Mouse (Mus musculus) liver, embryonic 14.5 days (tissue): ENCODE results near the gene Adamtsl5. TPM values are rescaled to one million over a fixed set of nuclear protein-coding genes. Genes with fewer than 3 reads are reported as not detected.

Source experiments
- ATAC-seq: fragments of 200-750 bp; cut with Nextera tagmentation; 2 replicates; pipeline ENCODE4 v1.8.0; 2017; ENCODE audit warnings: moderate number of reproducible peaks, mild to moderate bottlenecking, moderate library complexity; ENCODE audit not compliant: insufficient read depth
- DNase-seq, 3 experiments: peaks; one replicate each; pipeline ENCODE4 v3.0.0-alpha.2; 2012 to 2013; ENCODE audit warnings: low read depth in 3 of 3, low spot score in 3 of 3
- H3K27ac ChIP-seq: fragments of 300-500 bp; sonication (generic); 2 replicates; pipeline ENCODE4 v1.5.1; 2014; ENCODE audit warnings: moderate library complexity, mild to moderate bottlenecking, control low read depth, inconsistent platforms
- H3K27me3 ChIP-seq: fragments of 300-500 bp; sonication (generic); 2 replicates; pipeline ENCODE4 v1.6.1; 2014; ENCODE audit warnings: mild to moderate bottlenecking, low read length, moderate library complexity; ENCODE audit not compliant: control insufficient read depth, insufficient read depth
- H3K36me3 ChIP-seq: fragments of 300-500 bp; sonication (generic); replicated peaks from 2 replicates; pipeline ENCODE4 v1.6.1; 2014; ENCODE audit warnings: low read depth; ENCODE audit not compliant: control insufficient read depth, insufficient read depth
- H3K4me1 ChIP-seq, 2 experiments: fragments of 200-500 bp in 1 of 2; fragments of 300-500 bp in 1 of 2; sonication (generic) in 1 of 2; replicated peaks; 2 replicates each; pipeline ENCODE4 v1.6.1; 2012 to 2014; ENCODE audit warnings: antibody characterized with exemption in 1 of 2, inconsistent platforms in 1 of 2, low read length in 1 of 2; ENCODE audit not compliant: control insufficient read depth in 2 of 2, insufficient read depth in 2 of 2
- H3K4me2 ChIP-seq: fragments of 300-500 bp; sonication (generic); 2 replicates; pipeline ENCODE4 v1.6.1; 2014; ENCODE audit warnings: low read depth, mild to moderate bottlenecking, control low read depth, moderate library complexity
- H3K4me3 ChIP-seq, 2 experiments: fragments of 200-500 bp in 1 of 2; fragments of 300-500 bp in 1 of 2; sonication (generic) in 1 of 2; 2 replicates each; pipeline ENCODE4 v1.5.1; 2012 to 2014; ENCODE audit warnings: low read depth in 2 of 2, low read length in 2 of 2, mild to moderate bottlenecking in 2 of 2, control low read depth in 1 of 2, inconsistent platforms in 1 of 2, moderate library complexity in 1 of 2; ENCODE audit not compliant: insufficient read depth in 1 of 2
- H3K9ac ChIP-seq: fragments of 300-500 bp; sonication (generic); replicated peaks from 2 replicates; pipeline ENCODE4 v1.6.1; 2014; ENCODE audit warnings: mild to moderate bottlenecking, control low read depth, moderate library complexity
- H3K9me3 ChIP-seq: fragments of 300-500 bp; sonication (generic); 2 replicates; pipeline ENCODE4 v1.6.1; 2016; ENCODE audit warnings: low read length, mixed read lengths; ENCODE audit not compliant: control insufficient read depth
- CTCF ChIP-seq: IDR thresholded peaks from 2 replicates; pipeline ENCODE4 v1.5.1; 2016; ENCODE audit warnings: antibody characterized with exemption, low read depth, control low read depth
- EP300 ChIP-seq: IDR thresholded peaks from 2 replicates; pipeline ENCODE4 v1.6.1; 2016; ENCODE audit warnings: antibody characterized with exemption, low read depth
- WGBS: fragments of 180-500 bp; shearing (Covaris S2); extraction: QIAGEN DNeasy Blood & Tissue Kit; methylation state at CpG from one replicate; pipeline ENCODE4 v1.1.7; 2014; ENCODE audit not compliant: insufficient replicate concordance; 5-methylcytosine and 5-hydroxymethylcytosine counted together
- polyA plus RNA-seq, 2 experiments: library from polyadenylated mRNA; depleted of rRNA in 1 of 2; stranded (reverse) in 1 of 2; unstranded in 1 of 2; fragments of >200 nt; fragmentation: Nextera tagmentation in 1 of 2; extraction: Ambion mirVana in 1 of 2; gene quantifications; 2 replicates each; pipeline versions ENCODE4 v1.2.1 to v1.2.3; 2012 to 2014

Gene Adamtsl5
- polyA plus RNA-seq, 2 experiments = 1.3 to 1.9 TPM

- Histone ChIP-seq H3K27me3 (peaks cover 83% of the 10 kb centered on the region), H3K27ac (no peak overlapping the region), H3K4me1 (no peaks in the 10 kb centered on the region), H3K9me3 (no peaks in the 10 kb centered on the region), H3K4me3 (no peak overlapping the region), H3K36me3 (no peaks in the 10 kb centered on the region), H3K9ac (no peak overlapping the region), H3K4me2 (no peak overlapping the region)
- ATAC-seq (no peak), DNase-seq (no peak)
- WGBS = 55% methylated on average over 10 of the region's 10 CpGs
- TF ChIP-seq CTCF (no peak), EP300 (no peak)
Measured at GRCm38 (mm10) chr10:80301256-80302081, 46.7 kb downstream of the Adamtsl5 start.

- WGBS = 28% methylated on average over 11 of the region's 11 CpGs
- H3K9ac ChIP-seq = no peak overlapping the region
- no peak overlapping the region for H3K4me3 ChIP-seq
- H3K36me3 ChIP-seq = no peaks in the 10 kb centered on the region
- ATAC-seq = no peak
- no peak for DNase-seq
- peaks cover 2 to 4% of the 10 kb centered on the region in 2 experiments; a peak in 2 of 4 replicates for H3K4me1 ChIP-seq
- no peaks in the 10 kb centered on the region for H3K9me3 ChIP-seq
- H3K27ac ChIP-seq = no peak overlapping the region
- no peak overlapping the region for H3K4me2 ChIP-seq
- no peak for TF ChIP-seq CTCF
- TF ChIP-seq EP300 = no peak
- H3K27me3 ChIP-seq = peaks cover 79% of the 10 kb centered on the region
Measured at GRCm38 (mm10) chr10:80300672-80301181, 47.5 kb downstream of the Adamtsl5 start.

- peaks cover 70% of the 10 kb centered on the region for H3K27me3 ChIP-seq
- no peak overlapping the region for H3K4me3 ChIP-seq
- no peak for DNase-seq
- H3K4me2 ChIP-seq = no peak overlapping the region
- WGBS = 40% methylated on average over 10 of the region's 10 CpGs
- H3K9ac ChIP-seq = no peak overlapping the region
- H3K27ac ChIP-seq = no peak overlapping the region
- peaks cover 2% of the 10 kb centered on the region for H3K36me3 ChIP-seq
- no peaks in the 10 kb centered on the region for H3K9me3 ChIP-seq
- ATAC-seq = no peak
- H3K4me1 ChIP-seq = peaks cover 2 to 5% of the 10 kb centered on the region in 2 experiments; a peak in 2 of 4 replicates
- TF ChIP-seq EP300 = no peak
- TF ChIP-seq CTCF = no peak
Measured at GRCm38 (mm10) chr10:80299824-80300223, 48.4 kb downstream of the Adamtsl5 start.

- Histone ChIP-seq H3K4me3 (no peak overlapping the region), H3K9me3 (no peaks in the 10 kb centered on the region)
Measured at GRCm38 (mm10) chr10:80299301-80299700, 48.9 kb downstream of the Adamtsl5 start.

GRCm38 (mm10) chr10:80298571-80299281 is 49.5 kb downstream of the Adamtsl5 start:
- Histone ChIP-seq H3K4me1 (peaks cover 2 to 12% of the 10 kb centered on the region in 2 experiments; a peak in 2 of 4 replicates), H3K4me3 (no peak overlapping the region), H3K9me3 (no peaks in the 10 kb centered on the region), H3K27ac (no peak overlapping the region), H3K9ac (no peak overlapping the region), H3K4me2 (no peak overlapping the region), H3K36me3 (peaks cover 10% of the 10 kb centered on the region), H3K27me3 (peaks cover 59% of the 10 kb centered on the region)
- DNase-seq (no peak), ATAC-seq (no peak)
- TF ChIP-seq CTCF (no peak), EP300 (no peak)
- WGBS = 7% methylated on average over 26 of the region's 26 CpGs

More at GRCm38 (mm10) chr10:80299301-80299700, 48.9 kb downstream of the Adamtsl5 start:
- 9% methylated on average over 15 of the region's 15 CpGs for WGBS
- H3K4me1 ChIP-seq = peaks cover 2 to 9% of the 10 kb centered on the region in 2 experiments; a peak in 2 of 4 replicates
- no peak for ATAC-seq
- no peak for DNase-seq
- H3K27ac ChIP-seq = no peak overlapping the region
- H3K36me3 ChIP-seq = peaks cover 7% of the 10 kb centered on the region
- H3K9ac ChIP-seq = no peak overlapping the region
- no peak overlapping the region for H3K4me2 ChIP-seq
- peaks cover 65% of the 10 kb centered on the region for H3K27me3 ChIP-seq
- TF ChIP-seq EP300 = no peak
- no peak for TF ChIP-seq CTCF
